Mouse (Mus musculus) embryonic facial prominence, embryonic 14.5 days (tissue): ENCODE results near the gene Gm20388. TPM values are rescaled to one million over a fixed set of nuclear protein-coding genes. Genes with fewer than 3 reads are reported as not detected.
A peak's percentile ranks its signal among the peaks of the same experiment; 100 is the strongest.

Experiments used
- ATAC-seq: fragments of 200-750 bp; cut with Nextera tagmentation; 2 replicates; pipeline ENCODE4 v1.8.0; 2017; ENCODE audit warnings: low read depth, moderate number of reproducible peaks, moderate TSS enrichment
- DNase-seq: peaks from one replicate; pipeline ENCODE4 v3.0.0-alpha.2; 2015; ENCODE audit warnings: low spot score
- H3K27ac ChIP-seq: fragments of 300-500 bp; sonication (generic); replicated peaks from 2 replicates; pipeline ENCODE4 v1.5.1; 2014; ENCODE audit warnings: low read depth, mild to moderate bottlenecking, low read length, moderate library complexity
- H3K27me3 ChIP-seq: fragments of 300-500 bp; sonication (generic); replicated peaks from 2 replicates; pipeline ENCODE4 v1.6.1; 2014; ENCODE audit warnings: low read length; ENCODE audit not compliant: control insufficient read depth, insufficient read depth
- H3K36me3 ChIP-seq: fragments of 300-500 bp; sonication (generic); 2 replicates; pipeline ENCODE4 v1.6.1; 2014; ENCODE audit warnings: low read length, mixed read lengths; ENCODE audit not compliant: control insufficient read depth, insufficient read depth
- H3K4me1 ChIP-seq: fragments of 300-500 bp; sonication (generic); 2 replicates; pipeline ENCODE4 v1.6.1; 2014; ENCODE audit warnings: antibody characterized with exemption, low read length; ENCODE audit not compliant: control insufficient read depth, insufficient read depth
- H3K4me2 ChIP-seq: fragments of 300-500 bp; sonication (generic); 2 replicates; pipeline ENCODE4 v1.6.1; 2014; ENCODE audit warnings: low read depth, mild to moderate bottlenecking, low read length, moderate library complexity, mixed read lengths
- H3K4me3 ChIP-seq: fragments of 300-500 bp; sonication (generic); 2 replicates; pipeline ENCODE4 v1.5.1; 2014; ENCODE audit warnings: low read depth, mild to moderate bottlenecking, low read length
- H3K9ac ChIP-seq: fragments of 300-500 bp; sonication (generic); 2 replicates; pipeline ENCODE4 v1.6.1; 2014; ENCODE audit warnings: low read depth, mild to moderate bottlenecking, low read length, moderate library complexity, mixed read lengths
- H3K9me3 ChIP-seq: fragments of 300-500 bp; sonication (generic); 2 replicates; pipeline ENCODE4 v1.6.1; 2016; ENCODE audit warnings: low read length; ENCODE audit not compliant: control insufficient read depth
- WGBS: fragments of 180-500 bp; shearing (Covaris S2); extraction: QIAGEN DNeasy Blood & Tissue Kit; methylation state at CpG from one replicate; pipeline ENCODE4 v1.1.7; 2014; 5-methylcytosine and 5-hydroxymethylcytosine counted together
- polyA plus RNA-seq: library from polyadenylated mRNA; unstranded; fragments of >200 nt; fragmentation: Nextera tagmentation; extraction: Ambion mirVana; gene quantifications from 2 replicates; pipeline ENCODE4 v1.2.1, GENCODE M21; 2014

The Gm20388 gene
- polyA plus RNA-seq, 1 experiment from 2014 or later: not detected

GRCm38 (mm10) chr8:122020050-122020771, 2109.6 kb downstream of the Gm20388 start:
- DNase-seq: no peak
- Histone ChIP-seq H3K9ac (no peak overlapping the region), H3K36me3 (peaks cover 60% of the 10 kb centered on the region), H3K4me3 (no peak overlapping the region), H3K27ac (no peak overlapping the region), H3K27me3 (no peaks in the 10 kb centered on the region), H3K4me1 (peaks cover 17% of the 10 kb centered on the region; the same call in 1 of the 2 replicates), H3K4me2 (no peak overlapping the region), H3K9me3 (no peaks in the 10 kb centered on the region)
- WGBS: 73% methylated on average over 8 of the region's 8 CpGs
- ATAC-seq: no peak

DNA sequence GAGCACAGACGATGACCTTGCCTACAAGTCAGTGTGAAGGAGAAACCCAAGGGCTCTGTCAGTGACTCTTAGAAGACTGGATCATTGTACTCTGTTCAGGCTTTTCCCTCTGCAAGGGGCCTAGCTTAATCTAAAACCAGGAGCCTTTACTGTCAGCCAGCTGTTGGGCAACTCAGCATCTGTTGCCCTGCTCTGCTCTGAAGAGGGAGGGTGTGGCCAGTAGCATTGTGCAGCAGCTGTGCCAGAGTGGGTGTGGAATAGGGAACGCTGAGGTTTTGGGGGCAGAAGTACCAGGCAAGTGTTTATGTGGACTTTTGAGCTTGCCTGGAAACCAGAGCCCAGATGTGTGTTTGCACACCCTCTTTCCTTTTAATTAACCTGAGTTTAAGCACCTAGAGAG, 2111.1 kb downstream of the Gm20388 start:
- Histone ChIP-seq H3K4me1 (peaks cover 17% of the 10 kb centered on the region; the same call in 1 of the 2 replicates), H3K36me3 (peaks cover 68% of the 10 kb centered on the region), H3K27ac (no peak overlapping the region), H3K9ac (no peak overlapping the region), H3K9me3 (no peaks in the 10 kb centered on the region), H3K4me3 (no peak overlapping the region), H3K4me2 (no peak overlapping the region), H3K27me3 (no peaks in the 10 kb centered on the region)
- WGBS: 81% methylated on average over 2 of the region's 2 CpGs
- ATAC-seq (peak; percentile 66; the same call in 1 of the 2 replicates), DNase-seq (peak; percentile 78)

GRCm38 (mm10) chr8:122022274-122022673, 2111.6 kb downstream of the Gm20388 start:
- Histone ChIP-seq H3K4me3 (no peak overlapping the region), H3K27me3 (no peaks in the 10 kb centered on the region), H3K9me3 (no peaks in the 10 kb centered on the region), H3K4me1 (peaks cover 17% of the 10 kb centered on the region; the same call in 1 of the 2 replicates), H3K4me2 (no peak overlapping the region), H3K36me3 (peaks cover 68% of the 10 kb centered on the region), H3K27ac (no peak overlapping the region), H3K9ac (no peak overlapping the region)
- no peak for ATAC-seq
- WGBS: 80% methylated on average over 6 of the region's 6 CpGs
- no peak for DNase-seq

DNA sequence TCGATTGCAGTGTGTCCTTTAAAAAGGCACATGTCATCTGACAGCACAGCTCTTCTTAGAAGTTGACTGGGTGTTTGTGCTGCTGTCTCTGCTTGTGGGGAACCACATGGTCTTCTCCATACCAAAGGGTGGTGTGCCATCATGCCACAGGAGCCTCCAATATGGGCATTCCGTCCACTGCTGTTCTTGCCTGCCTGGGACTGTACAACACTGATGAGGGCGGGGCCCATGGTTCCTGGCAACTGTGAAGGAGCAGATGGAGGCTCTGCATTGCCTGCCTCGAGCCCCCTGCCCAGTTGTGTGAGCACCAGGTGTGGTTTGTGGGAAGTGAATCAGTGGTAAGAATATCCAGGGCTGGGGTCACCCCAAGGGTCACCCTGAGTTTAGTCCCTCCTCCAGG, 2112.1 kb downstream of the Gm20388 start:
- DNase-seq: no peak

GRCm38 (mm10) chr8:122025546-122025945, 2114.9 kb downstream of the Gm20388 start:
- DNase-seq (no peak), ATAC-seq (no peak)
- peaks cover 6% of the 10 kb centered on the region; the same call in 1 of the 2 replicates for H3K4me1 ChIP-seq
- peaks cover 51% of the 10 kb centered on the region for H3K36me3 ChIP-seq
- no peak overlapping the region for H3K9ac ChIP-seq
- no peak overlapping the region for H3K4me3 ChIP-seq
- H3K4me2 ChIP-seq: no peak overlapping the region
- no peaks in the 10 kb centered on the region for H3K27me3 ChIP-seq
- WGBS: 90% methylated on average over 9 of the region's 9 CpGs
- no peaks in the 10 kb centered on the region for H3K9me3 ChIP-seq
- no peak overlapping the region for H3K27ac ChIP-seq

More for the DNA sequence above, 2112.1 kb downstream of the Gm20388 start:
- Histone ChIP-seq H3K4me2 (no peak overlapping the region), H3K9ac (no peak overlapping the region), H3K27me3 (no peaks in the 10 kb centered on the region), H3K27ac (no peak overlapping the region), H3K36me3 (peaks cover 63% of the 10 kb centered on the region), H3K9me3 (no peaks in the 10 kb centered on the region), H3K4me1 (peaks cover 17% of the 10 kb centered on the region; the same call in 1 of the 2 replicates), H3K4me3 (no peak overlapping the region)
- ATAC-seq: no peak
- WGBS: 64% methylated on average over 4 of the region's 4 CpGs

DNA sequence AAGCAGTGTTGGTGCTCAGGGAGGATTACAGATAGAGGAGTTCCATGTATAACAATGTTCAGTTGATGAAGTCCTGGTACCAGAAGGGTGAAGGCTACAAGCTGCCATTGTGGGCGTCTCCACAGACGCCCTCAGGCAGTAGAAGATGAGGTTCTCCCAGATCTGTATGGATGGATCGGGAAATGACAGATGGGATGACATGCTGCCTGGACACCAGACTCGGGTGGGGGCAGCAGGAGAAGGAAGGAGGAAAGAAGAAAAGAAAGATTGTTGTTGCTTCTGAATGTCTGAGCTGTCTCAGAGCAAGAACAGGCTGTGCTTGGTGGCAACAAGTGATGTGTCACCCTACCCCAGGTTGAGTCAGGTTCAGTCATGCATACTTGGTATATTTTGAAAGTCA, 2117.5 kb downstream of the Gm20388 start:
- Histone ChIP-seq H3K4me3 (no peak overlapping the region), H3K9ac (no peak overlapping the region), H3K9me3 (no peaks in the 10 kb centered on the region), H3K27me3 (no peaks in the 10 kb centered on the region), H3K4me2 (no peak overlapping the region), H3K36me3 (peaks cover 39% of the 10 kb centered on the region), H3K4me1 (no peaks in the 10 kb centered on the region; the same call in 1 of the 2 replicates), H3K27ac (no peak overlapping the region)
- DNase-seq (no peak), ATAC-seq (no peak)
- 74% methylated on average over 4 of the region's 4 CpGs for WGBS

DNA sequence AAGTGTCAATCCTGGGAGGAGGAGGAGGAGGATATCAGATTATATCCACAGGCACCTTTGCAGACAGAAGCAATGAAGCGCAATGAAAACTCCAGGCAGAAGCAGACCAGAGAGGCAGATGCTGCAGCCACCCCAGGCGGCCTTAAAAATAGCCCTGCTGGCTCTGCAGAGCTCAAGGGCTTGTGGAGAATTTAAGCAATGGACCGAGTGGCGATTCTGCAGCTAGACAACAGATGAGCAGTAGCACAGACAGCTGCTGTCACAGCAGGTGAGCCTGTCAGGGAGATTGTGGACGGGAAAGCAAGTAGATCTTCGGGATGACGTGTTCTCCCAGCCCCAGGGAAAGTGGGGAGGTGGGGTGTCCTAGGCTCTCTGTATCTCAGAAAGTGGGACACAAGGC, 2120.3 kb downstream of the Gm20388 start:
- H3K4me1 ChIP-seq: no peaks in the 10 kb centered on the region; the same call in 1 of the 2 replicates
- no peak overlapping the region for H3K4me3 ChIP-seq
- H3K9ac ChIP-seq: no peak overlapping the region
- H3K9me3 ChIP-seq: no peaks in the 10 kb centered on the region
- ATAC-seq (peak; percentile 55; the same call in 1 of the 2 replicates), DNase-seq (peak; percentile 67)
- no peak overlapping the region for H3K4me2 ChIP-seq
- 29% methylated on average over 7 of the region's 7 CpGs for WGBS
- peaks cover 12% of the 10 kb centered on the region for H3K36me3 ChIP-seq
- H3K27me3 ChIP-seq: no peaks in the 10 kb centered on the region
- H3K27ac ChIP-seq: no peak overlapping the region; the same call in 1 of the 2 replicates

- H3K9me3 ChIP-seq: no peaks in the 10 kb centered on the region
- no peak for ATAC-seq
- no peak for DNase-seq
- no peaks in the 10 kb centered on the region for H3K36me3 ChIP-seq
- no peak overlapping the region for H3K9ac ChIP-seq
- no peak overlapping the region for H3K4me3 ChIP-seq
- no peak overlapping the region for H3K27ac ChIP-seq
- H3K4me1 ChIP-seq: no peaks in the 10 kb centered on the region; the same call in 1 of the 2 replicates
- H3K27me3 ChIP-seq: no peaks in the 10 kb centered on the region
- no peak overlapping the region for H3K4me2 ChIP-seq
- 55% methylated on average over 9 of the region's 9 CpGs for WGBS
Measured at GRCm38 (mm10) chr8:122032741-122033140, 2122.1 kb downstream of the Gm20388 start.

GRCm38 (mm10) chr8:122035543-122035942, 2124.9 kb downstream of the Gm20388 start:
- Histone ChIP-seq H3K9ac (no peak overlapping the region), H3K27me3 (no peaks in the 10 kb centered on the region), H3K4me3 (no peak overlapping the region), H3K4me2 (no peak overlapping the region), H3K9me3 (no peaks in the 10 kb centered on the region), H3K36me3 (no peaks in the 10 kb centered on the region), H3K4me1 (no peaks in the 10 kb centered on the region; the same call in 1 of the 2 replicates), H3K27ac (no peak overlapping the region)
- WGBS: 64% methylated on average over 7 of the region's 7 CpGs
- DNase-seq: peak; percentile 16
- ATAC-seq: no peak
